Mouse (Mus musculus) ES-Bruce4 (cell line): ENCODE data around the gene Tspan11.

Experiments used
- CTCF ChIP-seq: IDR thresholded peaks from one replicate; pipeline ENCODE4 v1.8.1; 2011; ENCODE audit warnings: low read depth, low read length
- EP300 ChIP-seq: IDR thresholded peaks from 2 replicates; pipeline ENCODE4 v1.6.1; 2011; ENCODE audit warnings: low read depth, low read length; ENCODE audit not compliant: insufficient read depth

DNA sequence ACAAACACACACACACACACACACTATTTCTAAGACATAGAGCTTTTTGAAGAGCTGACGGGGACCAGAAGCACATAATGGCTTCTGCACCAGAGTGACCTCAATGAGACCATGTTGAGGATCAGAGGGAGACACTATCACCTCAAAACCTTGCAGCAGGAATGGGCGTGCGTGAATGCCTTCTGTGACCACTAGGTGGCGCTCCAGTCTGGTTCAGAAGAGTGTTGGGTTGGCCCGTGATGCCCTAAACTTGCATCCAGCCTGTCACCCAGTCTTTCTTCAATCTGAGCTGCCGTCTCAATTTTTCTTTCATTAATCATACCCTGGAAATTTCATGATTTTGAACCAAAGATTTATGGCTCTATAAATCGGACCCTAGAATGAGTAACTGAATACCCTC lies 82.7 kb downstream of the Tspan11 start:
- TF ChIP-seq CTCF (peak; percentile 99), EP300 (no peak)
